ENCODE assay signal across 27 mouse cellular contexts in genomic region chr12:40995618-40996370, GRCm38 (mm10).
"Had no signal": no experiment of that assay in that cellular context is flagged by ENCODE, and none has a peak within 500 bp of the region (broad histone marks: within the 10 kb centered on the region; RNA-seq: fewer than 3 reads in every experiment).

No protein-coding gene starts in this region.

- H3K9ac ChIP-seq: heart, embryonic 12.5 days; hindbrain, embryonic 12.5 days; hindbrain, embryonic 14.5 days; kidney, embryonic 15.5 days; limb, embryonic 13.5 days; limb, embryonic 15.5 days; liver, embryonic 12.5 days; liver, embryonic 14.5 days had no signal

- H3K27me3 ChIP-seq: heart, embryonic 12.5 days; hindbrain, embryonic 12.5 days; kidney, embryonic 15.5 days; limb, embryonic 13.5 days; limb, embryonic 15.5 days; liver, embryonic 12.5 days had no signal

- ATAC-seq: hindbrain, embryonic 16.5 days; intestine, embryonic 16.5 days; liver, embryonic 12.5 days had no signal

- DNase-seq: gastrocnemius, adult 2 months; gastrocnemius, postnatal 10 days; gastrocnemius, postnatal 25 days; heart, adult 18-20 months; heart, postnatal 10 days; heart, postnatal 4 days; kidney, adult 11 months; kidney, adult 2 months; kidney, adult 9 months; kidney, postnatal 14 days; kidney, postnatal 36 days; layer of hippocampus, adult 9-11 months; layer of hippocampus, postnatal 36 days; left cerebral cortex, postnatal 4 days had no signal

- H3K27ac ChIP-seq: gastrocnemius, adult 2 months; heart, embryonic 10.5 days; hindbrain, embryonic 10.5 days; hindbrain, embryonic 12.5 days; hindbrain, embryonic 14.5 days; kidney, embryonic 15.5 days; kidney, postnatal 0 days; limb, embryonic 13.5 days; limb, embryonic 15.5 days; liver, embryonic 12.5 days; liver, embryonic 14.5 days had no signal

- H3K36me3 ChIP-seq: heart, embryonic 10.5 days; heart, embryonic 12.5 days; hindbrain, embryonic 10.5 days; hindbrain, embryonic 12.5 days; kidney, embryonic 15.5 days; limb, embryonic 13.5 days; limb, embryonic 15.5 days; liver, embryonic 12.5 days had no signal

- H3K4me1 ChIP-seq: heart, embryonic 10.5 days; heart, embryonic 12.5 days; hindbrain, embryonic 10.5 days; hindbrain, embryonic 12.5 days; kidney, embryonic 15.5 days; limb, embryonic 13.5 days; limb, embryonic 15.5 days; liver, embryonic 12.5 days had no signal

- H3K4me2 ChIP-seq: heart, embryonic 12.5 days; hindbrain, embryonic 12.5 days; hindbrain, embryonic 14.5 days; kidney, embryonic 15.5 days; limb, embryonic 13.5 days; limb, embryonic 15.5 days; liver, embryonic 12.5 days had no signal

- H3K9me3 ChIP-seq: heart, embryonic 10.5 days; heart, embryonic 12.5 days; hindbrain, embryonic 10.5 days; hindbrain, embryonic 12.5 days; kidney, embryonic 15.5 days; limb, embryonic 13.5 days; limb, embryonic 15.5 days had no signal

- H3K4me3 ChIP-seq: gastrocnemius, adult 2 months; heart, embryonic 10.5 days; heart, embryonic 12.5 days; hindbrain, embryonic 10.5 days; hindbrain, embryonic 12.5 days; kidney, embryonic 15.5 days; limb, embryonic 13.5 days; limb, embryonic 15.5 days; liver, embryonic 12.5 days had no signal
